Mouse (Mus musculus) MEL (cell line): ENCODE measurements at regions not wholly inside any gene's neighbourhood (a gene's known extent, or its start where the extent isn't known, plus 50 kb on each side); places are given as distances from the start of the nearest gene placed in this dataset.

Experiments used
- DNase-seq: peaks from one replicate; pipeline ENCODE4 v3.0.0; 2011; ENCODE audit warnings: low read depth, low spot score
- H3K27ac ChIP-seq: 2 replicates; pipeline ENCODE4 v1.5.1; 2012; ENCODE audit warnings: low read depth, mild to moderate bottlenecking, control low read depth, low read length, moderate library complexity; ENCODE audit not compliant: control insufficient read depth
- H3K27me3 ChIP-seq, 2 experiments: fragments of 150-350 bp in 1 of 2; sonication (generic) in 1 of 2; 2 replicates each; pipeline ENCODE4 v1.6.1; 2012; ENCODE audit warnings: low read length in 2 of 2, mild to moderate bottlenecking in 2 of 2, improper control_type of control experiment in 1 of 2, moderate library complexity in 1 of 2; ENCODE audit not compliant: insufficient read depth in 2 of 2, control insufficient read depth in 1 of 2
- H3K36me3 ChIP-seq, 2 experiments: 2 replicates each; pipeline ENCODE4 v1.6.1; 2012 to 2014; ENCODE audit warnings: low read length in 2 of 2, improper control_type of control experiment in 1 of 2, inconsistent platforms in 1 of 2, mild to moderate bottlenecking in 1 of 2; ENCODE audit not compliant: insufficient read depth in 2 of 2, control insufficient read depth in 1 of 2
- H3K4me1 ChIP-seq, 2 experiments: fragments of 150-350 bp in 1 of 2; sonication (generic) in 1 of 2; 2 replicates each; pipeline ENCODE4 v1.6.1; 2012; ENCODE audit warnings: low read length in 2 of 2, improper control_type of control experiment in 1 of 2, mild to moderate bottlenecking in 1 of 2; ENCODE audit not compliant: insufficient read depth in 2 of 2, control insufficient read depth in 1 of 2
- H3K4me3 ChIP-seq, 2 experiments: fragments of 150-350 bp in 1 of 2; sonication (generic) in 1 of 2; 2 replicates each; pipeline ENCODE4 v1.5.1; 2012; ENCODE audit warnings: low read depth in 2 of 2, low read length in 2 of 2, mild to moderate bottlenecking in 2 of 2, moderate library complexity in 2 of 2, control low read depth in 1 of 2, improper control_type of control experiment in 1 of 2; ENCODE audit not compliant: control insufficient read depth in 1 of 2, insufficient read depth in 1 of 2
- H3K79me2 ChIP-seq: 2 replicates; pipeline ENCODE4 v1.6.1; 2012; ENCODE audit warnings: mild to moderate bottlenecking, low read length, moderate library complexity; ENCODE audit not compliant: control insufficient read depth, poor library complexity, insufficient read depth
- H3K9ac ChIP-seq: 2 replicates; pipeline ENCODE4 v1.6.1; 2012; ENCODE audit warnings: low read depth, mild to moderate bottlenecking, control low read depth, low read length, moderate library complexity; ENCODE audit not compliant: control insufficient read depth, poor library complexity, severe bottlenecking
- H3K9me3 ChIP-seq: fragments of 150-350 bp; sonication (generic); replicated peaks from 2 replicates; pipeline ENCODE4 v1.6.1; 2012; ENCODE audit warnings: mild to moderate bottlenecking, low read length, improper control_type of control experiment, moderate library complexity; ENCODE audit not compliant: insufficient read depth
- BHLHE40 ChIP-seq: IDR thresholded peaks from 2 replicates; pipeline ENCODE4 v1.6.1; 2012; ENCODE audit warnings: low read depth, mild to moderate bottlenecking, inconsistent platforms, low read length, improper control_type of control experiment, borderline replicate concordance
- CHD2 ChIP-seq: IDR thresholded peaks from 2 replicates; pipeline ENCODE4 v1.6.1; 2011; ENCODE audit warnings: low read length, improper control_type of control experiment
- CTCF ChIP-seq, 3 experiments: IDR thresholded peaks in 2 of 3; conservative IDR thresholded peaks in 1 of 3; 2 replicates each; pipeline ENCODE4 v1.5.1; 2011 to 2012; ENCODE audit warnings: low read length in 3 of 3, low read depth in 2 of 3, mild to moderate bottlenecking in 2 of 3, improper control_type of control experiment in 1 of 3, inconsistent platforms in 1 of 3, mixed read lengths in 1 of 3, moderate library complexity in 1 of 3; ENCODE audit not compliant: control insufficient read depth in 1 of 3, insufficient read depth in 1 of 3, poor library complexity in 1 of 3, severe bottlenecking in 1 of 3
- E2F4 ChIP-seq: IDR thresholded peaks from 2 replicates; pipeline ENCODE4 v1.6.1; 2011; ENCODE audit warnings: low read depth, low read length, improper control_type of control experiment, borderline replicate concordance
- ETS1 ChIP-seq: IDR thresholded peaks from 2 replicates; pipeline ENCODE4 v1.6.1; 2012; ENCODE audit warnings: low read depth, mild to moderate bottlenecking, inconsistent platforms, low read length, improper control_type of control experiment, moderate library complexity
- GABPA ChIP-seq: IDR thresholded peaks from 2 replicates; pipeline ENCODE4 v1.6.1; 2012; ENCODE audit warnings: low read depth, mild to moderate bottlenecking, inconsistent platforms, low read length, improper control_type of control experiment, moderate library complexity
- GATA1 ChIP-seq: IDR thresholded peaks from 2 replicates; pipeline ENCODE4 v1.6.1; 2011; ENCODE audit warnings: low read depth, low read length, improper control_type of control experiment
- HCFC1 ChIP-seq: IDR thresholded peaks from 2 replicates; pipeline ENCODE4 v1.6.1; 2012; ENCODE audit warnings: low read depth, mild to moderate bottlenecking, inconsistent platforms, low read length, improper control_type of control experiment, moderate library complexity
- JUND ChIP-seq: IDR thresholded peaks from 2 replicates; pipeline ENCODE4 v1.6.1; 2011; ENCODE audit warnings: low read depth, mild to moderate bottlenecking, improper control_type of control experiment, low read length
- KAT2A ChIP-seq: conservative IDR thresholded peaks from 2 replicates; pipeline ENCODE4 v1.6.1; 2012; ENCODE audit warnings: low read depth, low read length, improper control_type of control experiment, inconsistent platforms
- MAFK ChIP-seq: IDR thresholded peaks from 2 replicates; pipeline ENCODE4 v1.6.1; 2011; ENCODE audit warnings: low read depth, mild to moderate bottlenecking, low read length, improper control_type of control experiment, borderline replicate concordance
- MAX ChIP-seq: IDR thresholded peaks from 2 replicates; pipeline ENCODE4 v1.6.1; 2011; ENCODE audit warnings: low read length, improper control_type of control experiment
- MEF2A ChIP-seq: IDR thresholded peaks from 2 replicates; pipeline ENCODE4 v1.6.1; 2014; ENCODE audit warnings: low read depth, mild to moderate bottlenecking, inconsistent platforms, low read length, improper control_type of control experiment; ENCODE audit not compliant: poor library complexity, insufficient replicate concordance, severe bottlenecking; ENCODE audit errors: extremely low read depth
- MYB ChIP-seq: IDR thresholded peaks from 2 replicates; pipeline ENCODE4 v1.6.1; 2011; ENCODE audit warnings: mild to moderate bottlenecking, low read depth, low read length, improper control_type of control experiment
- NELFE ChIP-seq: IDR thresholded peaks from 2 replicates; pipeline ENCODE4 v1.6.1; 2011; ENCODE audit warnings: low read depth, low read length, improper control_type of control experiment
- NRF1 ChIP-seq: IDR thresholded peaks from 2 replicates; pipeline ENCODE4 v1.6.1; 2014; ENCODE audit warnings: low read depth, mild to moderate bottlenecking, inconsistent platforms, low read length, improper control_type of control experiment, moderate library complexity; ENCODE audit not compliant: poor library complexity, insufficient read depth, severe bottlenecking
- POLR2A ChIP-seq, 2 experiments: IDR thresholded peaks; 2 replicates each; pipeline ENCODE4 v1.6.1; 2011 to 2012; ENCODE audit warnings: low read length in 2 of 2, mild to moderate bottlenecking in 2 of 2, control low read depth in 1 of 2, improper control_type of control experiment in 1 of 2, low read depth in 1 of 2, moderate library complexity in 1 of 2; ENCODE audit not compliant: control insufficient read depth in 1 of 2, insufficient read depth in 1 of 2, poor library complexity in 1 of 2
- POLR2AphosphoS2 ChIP-seq: IDR thresholded peaks from 2 replicates; pipeline ENCODE4 v1.6.1; 2011; ENCODE audit warnings: low read length, improper control_type of control experiment
- POLR2AphosphoS5 ChIP-seq: IDR thresholded peaks from 2 replicates; pipeline ENCODE4 v1.6.1; 2012; ENCODE audit warnings: low read depth, borderline replicate concordance, mild to moderate bottlenecking, inconsistent platforms, low read length, moderate library complexity, mixed read lengths
- RAD21 ChIP-seq: IDR thresholded peaks from 2 replicates; pipeline ENCODE4 v1.6.1; 2011; ENCODE audit warnings: mild to moderate bottlenecking, low read depth, low read length, improper control_type of control experiment
- SIN3A ChIP-seq: IDR thresholded peaks from 2 replicates; pipeline ENCODE4 v1.6.1; 2012; ENCODE audit warnings: low read length, improper control_type of control experiment, inconsistent platforms
- UBTF ChIP-seq: IDR thresholded peaks from 2 replicates; pipeline ENCODE4 v1.6.1; 2012; ENCODE audit warnings: low read depth, mild to moderate bottlenecking, inconsistent platforms, low read length, improper control_type of control experiment, moderate library complexity, borderline replicate concordance; ENCODE audit not compliant: insufficient read depth
- USF1 ChIP-seq: IDR thresholded peaks from 2 replicates; pipeline ENCODE4 v1.6.1; 2014; ENCODE audit warnings: low read depth, mild to moderate bottlenecking, inconsistent platforms, low read length, improper control_type of control experiment, moderate library complexity
- ZC3H11A ChIP-seq: IDR thresholded peaks from 2 replicates; pipeline ENCODE4 v1.6.1; 2012; ENCODE audit warnings: low read depth, mild to moderate bottlenecking, inconsistent platforms, low read length, improper control_type of control experiment
- ZMIZ1 ChIP-seq: IDR thresholded peaks from 2 replicates; pipeline ENCODE4 v1.6.1; 2012; ENCODE audit warnings: low read depth, mild to moderate bottlenecking, inconsistent platforms, low read length, improper control_type of control experiment, moderate library complexity
- ZNF384 ChIP-seq: IDR thresholded peaks from 2 replicates; pipeline ENCODE4 v1.6.1; 2012; ENCODE audit warnings: low read depth, mild to moderate bottlenecking, inconsistent platforms, low read length, improper control_type of control experiment

DNA sequence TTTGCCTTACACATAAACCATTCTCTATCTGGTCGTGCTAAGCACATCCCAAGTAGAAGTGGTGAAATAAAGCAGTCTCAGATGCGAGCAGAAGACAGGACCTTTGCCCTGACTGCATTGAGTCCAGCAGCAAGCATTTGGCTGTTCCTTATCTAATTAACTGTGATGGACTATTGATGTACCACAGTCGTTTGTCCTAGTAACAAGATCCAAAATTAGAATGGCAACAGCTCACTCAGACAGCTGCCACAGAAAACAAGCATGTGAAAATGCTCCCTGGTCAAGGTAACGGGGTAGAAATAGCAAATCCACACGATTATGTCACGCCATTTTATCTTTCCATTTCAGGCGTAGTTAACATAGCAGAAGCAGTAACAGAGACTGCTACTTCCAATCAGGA lies 233.8 kb downstream of the Barhl2 start:
- TF ChIP-seq MAX (no peak), CHD2 (no peak), POLR2AphosphoS5 (no peak), JUND (no peak), UBTF (no peak), ZMIZ1 (no peak), E2F4 (no peak), MYB (no peak), ZNF384 (no peak), SIN3A (no peak), CTCF (IDR thresholded peaks at IDR 0.05 in 2 of 3, conservative IDR thresholded peaks at IDR 0.05 in 1 of 3; ENCODE audit: control insufficient read depth in 1 of 3, insufficient read depth in 1 of 3, low read depth in 2 of 3, low read length in 3 of 3, poor library complexity in 1 of 3, severe bottlenecking in 1 of 3) (no peak), HCFC1 (no peak), ZC3H11A (no peak), NRF1 (no peak), GATA1 (no peak), USF1 (no peak), BHLHE40 (no peak)
- DNase-seq: no peak
- Histone ChIP-seq H3K9ac (no peak overlapping the region), H3K36me3 (no peaks in the 10 kb centered on the region), H3K4me1 (no peaks in the 10 kb centered on the region), H3K4me3 (no peak overlapping the region), H3K27me3 (no peaks in the 10 kb centered on the region), H3K9me3 (no peaks in the 10 kb centered on the region), H3K27ac (no peak overlapping the region), H3K79me2 (no peaks in the 10 kb centered on the region)

- Histone ChIP-seq H3K9ac (no peak overlapping the region), H3K27me3 (no peaks in the 10 kb centered on the region), H3K4me3 (no peak overlapping the region), H3K27ac (no peak overlapping the region), H3K9me3 (no peaks in the 10 kb centered on the region), H3K79me2 (no peaks in the 10 kb centered on the region), H3K4me1 (no peaks in the 10 kb centered on the region), H3K36me3 (no peaks in the 10 kb centered on the region)
- TF ChIP-seq POLR2A (IDR thresholded peaks at IDR 0.05; ENCODE audit: control insufficient read depth in 1 of 2, insufficient read depth in 1 of 2, low read depth in 1 of 2, low read length in 2 of 2, poor library complexity in 1 of 2) (no peak), JUND (no peak), NELFE (no peak), ZMIZ1 (no peak), BHLHE40 (no peak), ZNF384 (no peak), ETS1 (no peak), MAFK (no peak), KAT2A (no peak), GABPA (no peak), RAD21 (no peak), ZC3H11A (no peak), E2F4 (no peak), SIN3A (no peak), MEF2A (no peak), CTCF (IDR thresholded peaks at IDR 0.05 in 2 of 3, conservative IDR thresholded peaks at IDR 0.05 in 1 of 3; ENCODE audit: control insufficient read depth in 1 of 3, insufficient read depth in 1 of 3, low read depth in 2 of 3, low read length in 3 of 3, poor library complexity in 1 of 3, severe bottlenecking in 1 of 3) (no peak), POLR2AphosphoS5 (no peak), POLR2AphosphoS2 (no peak)
- DNase-seq: no peak
These were observed 248.4 kb downstream of the Barhl2 start for GRCm38 (mm10) chr5:106209543-106209942.
